Mouse (Mus musculus) MEL (cell line): ENCODE results near the gene Dlx4. TPM values are rescaled to one million over a fixed set of nuclear protein-coding genes. Genes with fewer than 3 reads are reported as not detected.

ENCODE experiments used
- DNase-seq: peaks from one replicate; pipeline ENCODE4 v3.0.0; 2011; ENCODE audit warnings: low read depth, low spot score
- H3K27ac ChIP-seq: 2 replicates; pipeline ENCODE4 v1.5.1; 2012; ENCODE audit warnings: low read depth, mild to moderate bottlenecking, control low read depth, low read length, moderate library complexity; ENCODE audit not compliant: control insufficient read depth
- H3K27me3 ChIP-seq, 2 experiments: fragments of 150-350 bp in 1 of 2; sonication (generic) in 1 of 2; 2 replicates each; pipeline ENCODE4 v1.6.1; 2012; ENCODE audit warnings: low read length in 2 of 2, mild to moderate bottlenecking in 2 of 2, improper control_type of control experiment in 1 of 2, moderate library complexity in 1 of 2; ENCODE audit not compliant: insufficient read depth in 2 of 2, control insufficient read depth in 1 of 2
- H3K36me3 ChIP-seq, 2 experiments: 2 replicates each; pipeline ENCODE4 v1.6.1; 2012 to 2014; ENCODE audit warnings: low read length in 2 of 2, improper control_type of control experiment in 1 of 2, inconsistent platforms in 1 of 2, mild to moderate bottlenecking in 1 of 2; ENCODE audit not compliant: insufficient read depth in 2 of 2, control insufficient read depth in 1 of 2
- H3K4me1 ChIP-seq, 2 experiments: fragments of 150-350 bp in 1 of 2; sonication (generic) in 1 of 2; 2 replicates each; pipeline ENCODE4 v1.6.1; 2012; ENCODE audit warnings: low read length in 2 of 2, improper control_type of control experiment in 1 of 2, mild to moderate bottlenecking in 1 of 2; ENCODE audit not compliant: insufficient read depth in 2 of 2, control insufficient read depth in 1 of 2
- H3K4me3 ChIP-seq, 2 experiments: fragments of 150-350 bp in 1 of 2; sonication (generic) in 1 of 2; 2 replicates each; pipeline ENCODE4 v1.5.1; 2012; ENCODE audit warnings: low read depth in 2 of 2, low read length in 2 of 2, mild to moderate bottlenecking in 2 of 2, moderate library complexity in 2 of 2, control low read depth in 1 of 2, improper control_type of control experiment in 1 of 2; ENCODE audit not compliant: control insufficient read depth in 1 of 2, insufficient read depth in 1 of 2
- H3K79me2 ChIP-seq: 2 replicates; pipeline ENCODE4 v1.6.1; 2012; ENCODE audit warnings: mild to moderate bottlenecking, low read length, moderate library complexity; ENCODE audit not compliant: control insufficient read depth, poor library complexity, insufficient read depth
- H3K9ac ChIP-seq: 2 replicates; pipeline ENCODE4 v1.6.1; 2012; ENCODE audit warnings: low read depth, mild to moderate bottlenecking, control low read depth, low read length, moderate library complexity; ENCODE audit not compliant: control insufficient read depth, poor library complexity, severe bottlenecking
- H3K9me3 ChIP-seq: fragments of 150-350 bp; sonication (generic); replicated peaks from 2 replicates; pipeline ENCODE4 v1.6.1; 2012; ENCODE audit warnings: mild to moderate bottlenecking, low read length, improper control_type of control experiment, moderate library complexity; ENCODE audit not compliant: insufficient read depth
- BHLHE40 ChIP-seq: IDR thresholded peaks from 2 replicates; pipeline ENCODE4 v1.6.1; 2012; ENCODE audit warnings: low read depth, mild to moderate bottlenecking, inconsistent platforms, low read length, improper control_type of control experiment, borderline replicate concordance
- CHD2 ChIP-seq: IDR thresholded peaks from 2 replicates; pipeline ENCODE4 v1.6.1; 2011; ENCODE audit warnings: low read length, improper control_type of control experiment
- CTCF ChIP-seq, 3 experiments: IDR thresholded peaks in 2 of 3; conservative IDR thresholded peaks in 1 of 3; 2 replicates each; pipeline ENCODE4 v1.5.1; 2011 to 2012; ENCODE audit warnings: low read length in 3 of 3, low read depth in 2 of 3, mild to moderate bottlenecking in 2 of 3, improper control_type of control experiment in 1 of 3, inconsistent platforms in 1 of 3, mixed read lengths in 1 of 3, moderate library complexity in 1 of 3; ENCODE audit not compliant: control insufficient read depth in 1 of 3, insufficient read depth in 1 of 3, poor library complexity in 1 of 3, severe bottlenecking in 1 of 3
- E2F4 ChIP-seq: IDR thresholded peaks from 2 replicates; pipeline ENCODE4 v1.6.1; 2011; ENCODE audit warnings: low read depth, low read length, improper control_type of control experiment, borderline replicate concordance
- EP300 ChIP-seq, 2 experiments: IDR thresholded peaks; 2 replicates each; pipeline ENCODE4 v1.6.1; 2011; ENCODE audit warnings: improper control_type of control experiment in 2 of 2, low read length in 2 of 2, low read depth in 1 of 2, mild to moderate bottlenecking in 1 of 2
- ETS1 ChIP-seq: IDR thresholded peaks from 2 replicates; pipeline ENCODE4 v1.6.1; 2012; ENCODE audit warnings: low read depth, mild to moderate bottlenecking, inconsistent platforms, low read length, improper control_type of control experiment, moderate library complexity
- HCFC1 ChIP-seq: IDR thresholded peaks from 2 replicates; pipeline ENCODE4 v1.6.1; 2012; ENCODE audit warnings: low read depth, mild to moderate bottlenecking, inconsistent platforms, low read length, improper control_type of control experiment, moderate library complexity
- JUND ChIP-seq: IDR thresholded peaks from 2 replicates; pipeline ENCODE4 v1.6.1; 2011; ENCODE audit warnings: low read depth, mild to moderate bottlenecking, improper control_type of control experiment, low read length
- KAT2A ChIP-seq: conservative IDR thresholded peaks from 2 replicates; pipeline ENCODE4 v1.6.1; 2012; ENCODE audit warnings: low read depth, low read length, improper control_type of control experiment, inconsistent platforms
- MAX ChIP-seq: IDR thresholded peaks from 2 replicates; pipeline ENCODE4 v1.6.1; 2011; ENCODE audit warnings: low read length, improper control_type of control experiment
- MAZ ChIP-seq: IDR thresholded peaks from 2 replicates; pipeline ENCODE4 v1.6.1; 2012; ENCODE audit warnings: low read depth, mild to moderate bottlenecking, inconsistent platforms, low read length, improper control_type of control experiment
- MXI1 ChIP-seq: IDR thresholded peaks from 2 replicates; pipeline ENCODE4 v1.6.1; 2011; ENCODE audit warnings: mild to moderate bottlenecking, low read depth, low read length, improper control_type of control experiment
- MYC ChIP-seq: IDR thresholded peaks from 2 replicates; pipeline ENCODE4 v1.6.1; 2011; ENCODE audit warnings: low read depth, mild to moderate bottlenecking, low read length, improper control_type of control experiment, moderate library complexity
- NELFE ChIP-seq: IDR thresholded peaks from 2 replicates; pipeline ENCODE4 v1.6.1; 2011; ENCODE audit warnings: low read depth, low read length, improper control_type of control experiment
- POLR2AphosphoS2 ChIP-seq: IDR thresholded peaks from 2 replicates; pipeline ENCODE4 v1.6.1; 2011; ENCODE audit warnings: low read length, improper control_type of control experiment
- POLR2AphosphoS5 ChIP-seq: IDR thresholded peaks from 2 replicates; pipeline ENCODE4 v1.6.1; 2012; ENCODE audit warnings: low read depth, borderline replicate concordance, mild to moderate bottlenecking, inconsistent platforms, low read length, moderate library complexity, mixed read lengths
- TAL1 ChIP-seq: IDR thresholded peaks from 2 replicates; pipeline ENCODE4 v1.6.1; 2012; ENCODE audit warnings: mild to moderate bottlenecking, inconsistent platforms, low read length, moderate library complexity, mixed read lengths
- UBTF ChIP-seq: IDR thresholded peaks from 2 replicates; pipeline ENCODE4 v1.6.1; 2012; ENCODE audit warnings: low read depth, mild to moderate bottlenecking, inconsistent platforms, low read length, improper control_type of control experiment, moderate library complexity, borderline replicate concordance; ENCODE audit not compliant: insufficient read depth
- ZC3H11A ChIP-seq: IDR thresholded peaks from 2 replicates; pipeline ENCODE4 v1.6.1; 2012; ENCODE audit warnings: low read depth, mild to moderate bottlenecking, inconsistent platforms, low read length, improper control_type of control experiment
- ZMIZ1 ChIP-seq: IDR thresholded peaks from 2 replicates; pipeline ENCODE4 v1.6.1; 2012; ENCODE audit warnings: low read depth, mild to moderate bottlenecking, inconsistent platforms, low read length, improper control_type of control experiment, moderate library complexity
- polyA plus RNA-seq, 2 experiments: library from polyadenylated mRNA; stranded (reverse) in 1 of 2; unstranded in 1 of 2; fragments of >175 nt in 1 of 2; fragments of >200 nt in 1 of 2; gene quantifications; 2 replicates each; pipeline versions ENCODE4 v1.2.1 to v1.2.4; 2012; ENCODE audit warnings: low replicate concordance in 2 of 2, low read depth in 1 of 2; ENCODE audit not compliant: insufficient read length in 2 of 2, insufficient read depth in 1 of 2, missing spikeins in 1 of 2
- total RNA-seq: library from RNA; depleted of rRNA; stranded (reverse); fragments of 300-350 nt; gene quantifications from 2 replicates; pipeline ENCODE4 v1.2.3, GENCODE M21; 2012

The Dlx4 gene
- total and polyA plus RNA-seq, 3 experiments, result not detected

DNA sequence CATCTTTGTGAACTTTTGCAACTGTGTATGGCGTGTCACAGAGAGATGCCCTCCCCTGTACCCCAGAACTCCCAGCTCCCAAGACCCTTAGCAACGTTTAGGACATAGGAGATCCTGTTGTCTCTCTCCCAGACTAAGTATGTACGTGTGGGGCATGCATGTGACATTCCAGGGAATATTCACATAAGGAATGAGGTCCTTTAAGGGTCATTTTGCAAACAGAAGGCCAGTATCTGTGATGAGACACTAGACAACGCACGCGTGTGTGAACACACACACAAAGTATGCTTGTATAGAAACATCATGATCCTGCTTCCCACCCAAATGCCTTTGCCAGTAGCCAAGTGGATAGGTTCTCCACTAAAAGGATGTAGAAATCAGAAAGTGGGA lies 24.0 kb downstream of the Dlx4 start:
- H3K27me3 ChIP-seq, result peaks cover 1 to 8% of the 10 kb centered on the region in 2 experiments; a peak in 3 of 4 replicates
- no peak for TF ChIP-seq JUND
- no peak for TF ChIP-seq MYC
- TF ChIP-seq KAT2A, result no peak
- TF ChIP-seq E2F4, result no peak
- no peak for TF ChIP-seq HCFC1

DNA sequence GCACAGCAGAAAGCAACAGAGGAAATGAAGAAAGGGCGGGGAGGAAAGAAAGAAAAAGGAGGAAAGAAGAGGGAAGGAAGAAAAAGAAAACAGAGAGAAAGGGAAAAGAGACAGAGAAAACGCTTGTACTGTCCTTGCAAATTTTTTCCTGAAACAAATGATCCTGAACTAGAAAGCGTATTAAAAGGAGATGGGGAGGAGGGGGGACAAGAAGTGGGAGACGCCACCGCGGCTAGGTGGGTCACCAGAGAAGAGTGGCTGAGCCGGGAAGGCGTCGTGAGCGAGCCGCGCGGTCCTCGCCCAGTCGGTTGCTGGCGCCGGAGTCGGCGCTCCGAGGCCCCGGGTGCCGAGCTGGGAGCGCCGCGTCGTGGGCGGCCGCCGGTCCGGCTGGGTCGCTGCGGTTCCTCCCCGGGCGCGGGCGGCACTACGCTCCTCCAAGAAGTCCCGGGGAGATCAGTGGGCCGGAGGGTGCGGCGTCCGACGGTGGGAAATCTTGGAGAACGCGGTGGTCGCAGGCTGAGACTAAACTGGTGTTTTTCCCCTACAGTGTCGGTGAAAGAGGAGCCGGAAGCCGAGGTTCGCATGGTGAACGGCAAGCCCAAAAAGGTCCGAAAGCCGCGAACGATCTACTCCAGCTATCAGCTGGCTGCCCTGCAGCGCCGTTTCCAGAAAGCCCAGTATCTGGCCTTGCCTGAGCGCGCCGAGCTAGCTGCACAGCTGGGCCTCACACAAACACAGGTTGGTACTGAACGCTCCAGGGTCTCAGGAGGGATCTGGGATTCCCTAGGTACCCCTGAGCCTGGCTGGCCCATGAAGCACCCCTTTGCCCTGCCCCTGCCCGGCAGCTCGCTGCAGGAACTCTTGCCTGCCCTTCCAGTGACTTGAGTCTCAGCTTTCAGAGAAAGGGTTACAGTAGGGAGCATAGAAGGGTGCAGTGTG lies 24.6 kb downstream of the Dlx4 start:
- TF ChIP-seq TAL1 (no peak), EP300 (IDR thresholded peaks at IDR 0.05; ENCODE audit: low read depth in 1 of 2, low read length in 2 of 2) (no peak), BHLHE40 (no peak), MAX (no peak), JUND (no peak)
- H3K4me3 ChIP-seq, result no peak overlapping the region
- no peak overlapping the region for H3K9ac ChIP-seq

More for the DNA sequence above, 24.0 kb downstream of the Dlx4 start:
- no peaks in the 10 kb centered on the region for H3K9me3 ChIP-seq
- no peak overlapping the region for H3K9ac ChIP-seq
- H3K4me1 ChIP-seq, result no peaks in the 10 kb centered on the region
- H3K79me2 ChIP-seq, result no peaks in the 10 kb centered on the region
- no peaks in the 10 kb centered on the region for H3K36me3 ChIP-seq
- H3K4me3 ChIP-seq, result no peak overlapping the region
- H3K27ac ChIP-seq, result no peak overlapping the region
- no peak for DNase-seq

DNA sequence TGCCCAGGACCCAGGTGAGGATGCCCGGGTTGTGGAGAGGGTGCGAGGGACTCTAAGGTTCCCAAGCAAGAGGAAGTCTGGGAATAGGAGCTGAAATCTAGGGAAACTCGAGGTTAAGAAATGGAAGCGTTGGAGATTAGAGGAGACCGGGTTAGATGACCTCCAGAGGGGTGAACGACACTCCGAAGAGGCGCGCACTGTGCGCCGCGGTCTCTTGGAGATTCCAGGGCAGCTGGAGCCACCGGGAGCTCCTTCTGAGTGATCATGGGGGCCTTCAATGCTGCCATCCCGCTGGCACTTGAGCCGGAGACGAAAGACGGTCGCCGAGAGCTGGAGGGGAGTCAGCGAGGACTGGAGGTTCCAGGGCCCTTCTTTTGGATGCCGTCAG lies 25.4 kb downstream of the Dlx4 start:
- Histone ChIP-seq H3K4me1 (no peaks in the 10 kb centered on the region), H3K9ac (no peak overlapping the region), H3K79me2 (no peaks in the 10 kb centered on the region), H3K27ac (no peak overlapping the region), H3K9me3 (no peaks in the 10 kb centered on the region), H3K4me3 (no peak overlapping the region), H3K36me3 (no peaks in the 10 kb centered on the region), H3K27me3 (peaks cover 2 to 6% of the 10 kb centered on the region in 2 experiments; a peak in 3 of 4 replicates)
- DNase-seq, result no peak
- TF ChIP-seq POLR2AphosphoS2 (no peak), UBTF (no peak), ETS1 (no peak), ZMIZ1 (no peak), HCFC1 (no peak), NELFE (no peak), CHD2 (no peak), MXI1 (no peak), EP300 (IDR thresholded peaks at IDR 0.05; ENCODE audit: low read depth in 1 of 2, low read length in 2 of 2) (no peak), ZC3H11A (no peak), POLR2AphosphoS5 (no peak), MAZ (no peak), CTCF (IDR thresholded peaks at IDR 0.05 in 2 of 3, conservative IDR thresholded peaks at IDR 0.05 in 1 of 3; ENCODE audit: control insufficient read depth in 1 of 3, insufficient read depth in 1 of 3, low read depth in 2 of 3, low read length in 3 of 3, poor library complexity in 1 of 3, severe bottlenecking in 1 of 3) (no peak)

More for the DNA sequence above, 24.6 kb downstream of the Dlx4 start:
- Histone ChIP-seq H3K36me3 (no peaks in the 10 kb centered on the region), H3K27ac (no peak overlapping the region), H3K27me3 (peaks cover 1 to 8% of the 10 kb centered on the region in 2 experiments; a peak in 3 of 4 replicates), H3K4me1 (no peaks in the 10 kb centered on the region), H3K9me3 (no peaks in the 10 kb centered on the region), H3K79me2 (no peaks in the 10 kb centered on the region)
- no peak for DNase-seq
